Mouse (Mus musculus) C2C12 (cell line): Measurements from ENCODE around the gene Mepe.

Experiments
- CEBPB ChIP-seq: IDR thresholded peaks from one replicate; pipeline ENCODE4 v1.6.1; 2011; ENCODE audit warnings: low read depth, mild to moderate bottlenecking, control low read depth, moderate library complexity
- CTCF ChIP-seq: IDR thresholded peaks from one replicate; pipeline ENCODE4 v1.5.1; 2011; ENCODE audit not compliant: control insufficient read depth, insufficient read depth, insufficient read length
- MAX ChIP-seq: IDR thresholded peaks from one replicate; pipeline ENCODE4 v1.6.1; 2011; ENCODE audit warnings: mild to moderate bottlenecking, control low read depth
- MYOD1 ChIP-seq: IDR thresholded peaks from one replicate; pipeline ENCODE4 v1.6.1; 2011; ENCODE audit warnings: low read depth; ENCODE audit not compliant: control insufficient read depth, insufficient read length
- MYOG ChIP-seq: IDR thresholded peaks from one replicate; pipeline ENCODE4 v1.6.1; 2011; ENCODE audit not compliant: control insufficient read depth, insufficient read length; ENCODE audit errors: extremely low read depth

DNA sequence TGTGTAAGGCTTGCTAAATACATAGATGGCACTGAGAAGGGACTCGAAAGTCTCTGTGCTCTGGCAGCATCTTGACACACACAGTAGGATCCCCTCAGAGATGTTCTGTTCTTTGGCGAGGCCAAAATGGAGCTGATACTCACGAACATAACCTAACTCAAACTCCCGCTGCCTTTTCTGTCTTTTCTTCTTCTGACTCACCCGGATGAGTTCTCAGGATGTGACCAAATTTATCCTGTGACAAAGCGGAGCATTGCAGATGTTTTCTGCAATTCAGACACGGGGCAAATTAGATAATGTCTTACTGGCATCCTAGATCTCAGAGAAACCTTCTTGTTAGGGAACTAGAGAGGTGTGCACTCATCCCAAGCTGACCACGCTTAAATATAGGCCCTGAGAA is 2.3 kb downstream of the Mepe start:
- TF ChIP-seq MYOG = no peak
- no peak for TF ChIP-seq CTCF
- no peak for TF ChIP-seq MAX
- no peak for TF ChIP-seq CEBPB
- TF ChIP-seq MYOD1 = no peak
